Comparison of ENCODE assay signal across 28 mouse cellular contexts in the genomic region with DNA sequence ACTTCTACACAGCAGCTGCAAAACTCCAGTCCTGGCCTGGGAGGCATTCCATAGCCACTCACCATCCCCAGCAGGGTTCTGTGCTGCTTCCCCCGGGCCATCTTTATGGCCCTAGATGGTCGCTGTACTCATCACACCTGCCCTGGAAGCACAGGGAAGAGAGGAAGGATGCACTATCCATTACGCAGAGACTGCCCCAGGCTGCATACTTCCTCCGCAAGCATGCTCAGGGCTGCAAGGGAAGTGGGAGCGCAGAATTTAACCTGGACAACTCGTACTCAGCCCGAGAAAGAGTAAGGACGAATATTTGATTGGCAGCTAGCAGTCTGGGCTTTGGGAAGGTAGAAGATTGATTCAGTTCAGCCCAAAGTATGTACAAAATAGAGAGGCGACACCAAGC. TPM values are rescaled to one million over a fixed set of nuclear protein-coding genes. Genes with fewer than 3 reads are reported as not detected.
A peak's percentile ranks its signal among the peaks of the same experiment; 100 is the strongest.
DNase-seq lines count a peak whose midpoint lies in the region; ATAC-seq and TF ChIP-seq lines count a peak whose summit lies in the region.
"Had no signal": no experiment of that assay in that cellular context is flagged by ENCODE, and none has a peak within 500 bp of the region (broad histone marks: within the 10 kb centered on the region; RNA-seq: fewer than 3 reads in every experiment).

No protein-coding gene starts in this region.

- H3K36me3 ChIP-seq in heart, embryonic 12.5 days: no peaks in the 10 kb centered on the region
- H3K36me3 ChIP-seq in kidney, adult 2 months (ENCODE audit: control insufficient read depth, insufficient read depth, low read length): no peaks in the 10 kb centered on the region
- H3K36me3 ChIP-seq in kidney, embryonic 16.5 days (ENCODE audit: insufficient read depth, low read length): no peaks in the 10 kb centered on the region
- no peaks in the 10 kb centered on the region for H3K36me3 ChIP-seq in lung, postnatal 0 days (ENCODE audit: insufficient read depth, low read length)
- H3K36me3 ChIP-seq in small intestine, adult 2 months (ENCODE audit: control insufficient read depth, insufficient read depth, low read length): no peaks in the 10 kb centered on the region
- H3K36me3 ChIP-seq: hindbrain, embryonic 12.5 days; limb, embryonic 10.5 days had no signal

- no peaks in the 10 kb centered on the region for H3K9me3 ChIP-seq in heart, embryonic 12.5 days (replicated peaks)
- H3K9me3 ChIP-seq in kidney, embryonic 16.5 days (ENCODE audit: low read length): no peaks in the 10 kb centered on the region
- H3K9me3 ChIP-seq in lung, postnatal 0 days (ENCODE audit: low read length): no peaks in the 10 kb centered on the region
- H3K9me3 ChIP-seq: embryonic facial prominence, embryonic 13.5 days; forebrain, embryonic 13.5 days; hindbrain, embryonic 12.5 days; limb, embryonic 10.5 days had no signal

- H3K4me1 ChIP-seq in heart, embryonic 12.5 days (replicated peaks): peaks cover 52% of the 10 kb centered on the region
- peaks cover 41% of the 10 kb centered on the region for H3K4me1 ChIP-seq in kidney, adult 2 months (ENCODE audit: control insufficient read depth, insufficient read depth, low read length)
- peaks cover 47% of the 10 kb centered on the region for H3K4me1 ChIP-seq in kidney, embryonic 16.5 days (ENCODE audit: insufficient read depth, low read length)
- H3K4me1 ChIP-seq in lung, postnatal 0 days (ENCODE audit: insufficient read depth, low read depth, low read length): peaks cover 58% of the 10 kb centered on the region
- H3K4me1 ChIP-seq in small intestine, adult 2 months (ENCODE audit: control insufficient read depth, insufficient read depth, insufficient read length, low read length): peaks cover 10% of the 10 kb centered on the region

- 74% methylated on average over 9 of the region's 9 CpGs for WGBS in heart, embryonic 12.5 days
- WGBS in kidney, adult 2 months: 77% methylated on average over 9 of the region's 9 CpGs
- WGBS in kidney, embryonic 16.5 days: 71% methylated on average over 9 of the region's 9 CpGs
- WGBS in lung, postnatal 0 days: 66% methylated on average over 9 of the region's 9 CpGs
- WGBS in small intestine, adult 2 months: 74% methylated on average over 9 of the region's 9 CpGs

- no peak for TF ChIP-seq EP300 in lung, postnatal 0 days (IDR thresholded peaks at IDR 0.05)

- H3K4me2 ChIP-seq in heart, embryonic 12.5 days: no peak overlapping the region
- no peak overlapping the region for H3K4me2 ChIP-seq in kidney, embryonic 16.5 days (replicated peaks; ENCODE audit: low read depth, low read length)
- no peak overlapping the region for H3K4me2 ChIP-seq in lung, postnatal 0 days (replicated peaks; ENCODE audit: low read depth, low read length)
- H3K4me2 ChIP-seq: embryonic facial prominence, embryonic 13.5 days; forebrain, embryonic 13.5 days; hindbrain, embryonic 12.5 days; midbrain, embryonic 11.5 days had no signal

- no peak for ATAC-seq in heart, embryonic 12.5 days (ENCODE audit: insufficient number of reproducible peaks, low FRiP score)
- ATAC-seq in kidney, embryonic 16.5 days (ENCODE audit: low FRiP score, low TSS enrichment): no peak
- ATAC-seq in lung, postnatal 0 days: no peak
- ATAC-seq: forebrain, embryonic 13.5 days; inflammation-experienced regulatory T-cells, adult 6 months had no signal

- no peak for TF ChIP-seq POLR2A in kidney, adult 2 months (IDR thresholded peaks at IDR 0.05; ENCODE audit: low read depth, low read length)
- TF ChIP-seq POLR2A in small intestine, adult 2 months (IDR thresholded peaks at IDR 0.05; ENCODE audit: low read depth, low read length): no peak

- no peak overlapping the region for H3K4me3 ChIP-seq in heart, embryonic 12.5 days
- no peak overlapping the region for H3K4me3 ChIP-seq in kidney, adult 2 months (ENCODE audit: insufficient read depth, low read depth, low read length)
- H3K4me3 ChIP-seq in kidney, embryonic 16.5 days (ENCODE audit: low read length): no peak overlapping the region
- no peak overlapping the region for H3K4me3 ChIP-seq in lung, postnatal 0 days (ENCODE audit: low read depth, low read length)
- no peak overlapping the region for H3K4me3 ChIP-seq in small intestine, adult 2 months (ENCODE audit: low read depth, low read length)
- H3K4me3 ChIP-seq: embryonic facial prominence, embryonic 13.5 days; forebrain, embryonic 13.5 days; hindbrain, embryonic 12.5 days; limb, embryonic 10.5 days had no signal

- peak overlapping the region; percentile 13; the same call in 1 of the 2 replicates for H3K27ac ChIP-seq in heart, embryonic 12.5 days (ENCODE audit: poor library complexity, severe bottlenecking)
- peak overlapping the region; percentile 5 for H3K27ac ChIP-seq in kidney, adult 2 months (ENCODE audit: insufficient read depth, low read depth, low read length)
- no peak overlapping the region; the same call in 1 of the 2 replicates for H3K27ac ChIP-seq in kidney, embryonic 16.5 days (ENCODE audit: low read length)
- peak overlapping the region; percentile 98 for H3K27ac ChIP-seq in lung, postnatal 0 days (ENCODE audit: low read length)
- H3K27ac ChIP-seq in small intestine, adult 2 months (ENCODE audit: insufficient read depth, low read depth, low read length): 0 out of 2 replicates have a peak overlapping the region, but pooled peaks have one; percentile 35
- H3K27ac ChIP-seq: forebrain, embryonic 13.5 days; hindbrain, embryonic 12.5 days; limb, embryonic 10.5 days had no signal

- no peaks in the 10 kb centered on the region for H3K27me3 ChIP-seq in heart, embryonic 12.5 days (replicated peaks)
- no peaks in the 10 kb centered on the region for H3K27me3 ChIP-seq in kidney, adult 2 months (replicated peaks; ENCODE audit: control insufficient read depth, insufficient read depth, low read length)
- no peaks in the 10 kb centered on the region for H3K27me3 ChIP-seq in kidney, embryonic 16.5 days (ENCODE audit: insufficient read depth, low read length)
- no peaks in the 10 kb centered on the region for H3K27me3 ChIP-seq in lung, postnatal 0 days (replicated peaks; ENCODE audit: insufficient read depth, low read length)
- no peaks in the 10 kb centered on the region for H3K27me3 ChIP-seq in small intestine, adult 2 months (ENCODE audit: control insufficient read depth, insufficient read depth, low read length)
- H3K27me3 ChIP-seq: embryonic facial prominence, embryonic 13.5 days; forebrain, embryonic 13.5 days; hindbrain, embryonic 12.5 days had no signal

- no peak for DNase-seq in heart, adult 8-10 months (ENCODE audit: low spot score)
- DNase-seq in kidney, adult 2 months: no peak
- DNase-seq in lung, postnatal 0 days (ENCODE audit: low spot score): no peak
- no peak for DNase-seq in lung, postnatal 14 days
- DNase-seq in gastrocnemius, postnatal 4 days (ENCODE audit: low spot score in 2 of 2): no peak
- DNase-seq: adrenal gland, adult 2 months; B cell, adult 2 months; cerebellum, adult 11-12 months; cerebellum, postnatal 25 days; kidney, adult 18-20 months; kidney, postnatal 10 days; liver; lung, embryonic 14.5 days had no signal

- TF ChIP-seq CTCF in kidney, adult 2 months (conservative IDR thresholded peaks at IDR 0.05; ENCODE audit: insufficient read depth, insufficient read length, low read depth, low read length): no peak
- no peak for TF ChIP-seq CTCF in lung, postnatal 0 days (IDR thresholded peaks at IDR 0.05)
- no peak for TF ChIP-seq CTCF in small intestine, adult 2 months (IDR thresholded peaks at IDR 0.05; ENCODE audit: extremely low read depth, insufficient read length, insufficient replicate concordance, low read depth, low read length)

- no peak overlapping the region for H3K9ac ChIP-seq in heart, embryonic 12.5 days
- no peak overlapping the region for H3K9ac ChIP-seq in kidney, embryonic 16.5 days (replicated peaks; ENCODE audit: low read length)
- no peak overlapping the region for H3K9ac ChIP-seq in lung, postnatal 0 days (replicated peaks; ENCODE audit: low read depth)
- H3K9ac ChIP-seq: embryonic facial prominence, embryonic 13.5 days; forebrain, embryonic 13.5 days; hindbrain, embryonic 12.5 days; lung, embryonic 14.5 days had no signal

RNA-seq across cellular contexts. Expression of a gene that starts 14.1 kb away (rescaled TPM):
- polyA plus RNA-seq in heart, embryonic 12.5 days (2016; fragmentation: Nextera tagmentation; extraction: Ambion mirVana): 14.1 and 15.7 TPM in 2 replicates
- total RNA-seq in heart, adult 8-10 months (2022): 10 to 100 TPM; 47.4 to 58.6 (median 48.9) TPM
- polyA plus RNA-seq in kidney, adult 2 months (2012; rRNA removed): 15.5 and 17.3 TPM in 2 replicates
- 10.3 and 13.4 TPM in 2 replicates for polyA plus RNA-seq in kidney, embryonic 16.5 days (2015; fragmentation: Nextera tagmentation; extraction: Ambion mirVana)
- polyA plus RNA-seq in lung, postnatal 0 days (2015; fragmentation: Nextera tagmentation; extraction: Ambion mirVana): 22.2 and 23.4 TPM in 2 replicates
- polyA plus RNA-seq in small intestine, adult 2 months (2012; rRNA removed): 9.4 and 11.2 TPM in 2 replicates
- 10 to 100 TPM; 58.6 to 63.4 TPM for total RNA-seq in gastrocnemius, postnatal 4 days (2021)
- polyA plus RNA-seq: inflammation-experienced regulatory T-cells, adult 6 months had no signal

RNA-seq across cellular contexts. Expression of a gene that starts 33.1 kb away (rescaled TPM):
- 0.14 TPM in 1 of 2 replicates, not detected in the other for polyA plus RNA-seq in heart, embryonic 12.5 days (2016; fragmentation: Nextera tagmentation; extraction: Ambion mirVana)
- not detected for total RNA-seq in heart, adult 8-10 months (2022)
- polyA plus RNA-seq in kidney, adult 2 months (2012; rRNA removed): 1.3 and 1.6 TPM in 2 replicates
- 0.30 and 0.50 TPM in 2 replicates for polyA plus RNA-seq in kidney, embryonic 16.5 days (2015; fragmentation: Nextera tagmentation; extraction: Ambion mirVana)
- 4.6 and 6.8 TPM in 2 replicates for polyA plus RNA-seq in lung, postnatal 0 days (2015; fragmentation: Nextera tagmentation; extraction: Ambion mirVana)
- polyA plus RNA-seq in small intestine, adult 2 months (2012; rRNA removed): 0.24 TPM in 1 of 2 replicates, not detected in the other
- under 1 TPM in 1 of 2 experiments, not detected in 1; 0.47 TPM for total RNA-seq in gastrocnemius, postnatal 4 days (2021)
- total RNA-seq: adrenal gland, adult 2 months; gastrocnemius, adult 18-20 months; granulocyte monocyte progenitor cell, adult 5-6 weeks; megakaryocyte progenitor cell, adult 5-6 weeks; MEL had no signal
- polyA plus RNA-seq: inflammation-experienced regulatory T-cells, adult 6 months had no signal

RNA-seq across cellular contexts. Expression of a gene that starts 45.9 kb away (rescaled TPM):
- 10.3 and 11.6 TPM in 2 replicates for polyA plus RNA-seq in heart, embryonic 12.5 days (2016; fragmentation: Nextera tagmentation; extraction: Ambion mirVana)
- total RNA-seq in heart, adult 8-10 months (2022): 10 to 100 TPM; 31.3 to 38.2 (median 35.2) TPM
- 59.0 and 72.5 TPM in 2 replicates for polyA plus RNA-seq in kidney, adult 2 months (2012; rRNA removed)
- 3.0 and 3.5 TPM in 2 replicates for polyA plus RNA-seq in kidney, embryonic 16.5 days (2015; fragmentation: Nextera tagmentation; extraction: Ambion mirVana)
- polyA plus RNA-seq in lung, postnatal 0 days (2015; fragmentation: Nextera tagmentation; extraction: Ambion mirVana): 7.3 and 8.0 TPM in 2 replicates
- 45.8 and 77.6 TPM in 2 replicates for polyA plus RNA-seq in small intestine, adult 2 months (2012; rRNA removed)
- 10 to 100 TPM; 39.3 to 40.9 TPM for total RNA-seq in gastrocnemius, postnatal 4 days (2021)

RNA-seq across cellular contexts. Expression of a gene that starts 58.6 kb away (rescaled TPM):
- 0.82 and 2.0 TPM in 2 replicates for polyA plus RNA-seq in heart, embryonic 12.5 days (2016; fragmentation: Nextera tagmentation; extraction: Ambion mirVana)
- total RNA-seq in heart, adult 8-10 months (2022): 1 to 10 TPM in 1 of 4 experiments, under 1 TPM in 3; 0.24 to 1.1 (median 0.69) TPM
- polyA plus RNA-seq in kidney, adult 2 months (2012; rRNA removed): 4.5 and 12.6 TPM in 2 replicates
- polyA plus RNA-seq in kidney, embryonic 16.5 days (2015; fragmentation: Nextera tagmentation; extraction: Ambion mirVana): 3.3 and 4.1 TPM in 2 replicates
- 2.7 and 3.1 TPM in 2 replicates for polyA plus RNA-seq in lung, postnatal 0 days (2015; fragmentation: Nextera tagmentation; extraction: Ambion mirVana)
- 2.8 and 11.4 TPM in 2 replicates for polyA plus RNA-seq in small intestine, adult 2 months (2012; rRNA removed)
- total RNA-seq in gastrocnemius, postnatal 4 days (2021): under 1 TPM; 0.32 to 0.75 TPM
- total RNA-seq: layer of hippocampus, adult 18-20 months; midbrain, postnatal 0 days had no signal
